In the genomic region with DNA sequence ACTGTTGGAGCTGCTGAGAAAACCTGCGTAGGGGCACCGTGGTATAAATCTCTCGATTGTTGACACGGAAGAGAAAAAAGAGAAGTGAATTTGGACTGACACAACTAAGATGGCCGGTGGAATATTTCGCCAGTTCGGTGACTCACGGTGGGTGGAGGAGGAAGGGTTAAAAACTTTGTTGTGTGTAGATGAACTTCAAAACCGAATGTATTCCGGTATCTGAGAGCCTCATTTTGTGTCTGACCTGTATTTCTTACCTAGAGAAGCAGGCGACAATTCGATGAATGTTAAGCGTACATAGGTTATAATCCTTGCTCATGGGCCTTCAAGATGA, we compare ENCODE assay signal across 8 mouse cellular contexts. TPM values are rescaled to one million over a fixed set of nuclear protein-coding genes. Genes with fewer than 3 reads are reported as not detected.
A peak's percentile ranks its signal among the peaks of the same experiment; 100 is the strongest.
DNase-seq lines count a peak whose midpoint lies in the region; ATAC-seq and TF ChIP-seq lines count a peak whose summit lies in the region.

No protein-coding gene starts in this region.

- no peaks in the 10 kb centered on the region for H3K9me3 ChIP-seq in forebrain, embryonic 10.5 days
- H3K9me3 ChIP-seq in liver, embryonic 12.5 days (replicated peaks), result no peaks in the 10 kb centered on the region
- H3K9me3 ChIP-seq in stomach, postnatal 0 days (ENCODE audit: control insufficient read depth, low read length), result no peaks in the 10 kb centered on the region

- peak; percentile 2; the same call in 1 of the 2 replicates for ATAC-seq in liver, embryonic 12.5 days
- peak; percentile 62 for ATAC-seq in stomach, postnatal 0 days (ENCODE audit: low FRiP score, low TSS enrichment)

- peak overlapping the region; percentile 70 for H3K4me2 ChIP-seq in liver, embryonic 12.5 days
- peak overlapping the region; percentile 58 for H3K4me2 ChIP-seq in stomach, postnatal 0 days (replicated peaks; ENCODE audit: low read depth)

- no peak for DNase-seq in testis, postnatal 14 days (ENCODE audit: low spot score)
- no peak for DNase-seq in forebrain, embryonic 10.5 days (ENCODE audit: extremely low spot score, low spot score)
- DNase-seq in stomach, postnatal 0 days (ENCODE audit: low spot score), result no peak
- DNase-seq in left cerebral cortex, postnatal 36 days (ENCODE audit: low spot score in 2 of 2), result no peak
- no peak for DNase-seq in left cerebral cortex, adult 11 months (ENCODE audit: low spot score)
- DNase-seq in cerebellum, adult 11-12 months, result no peak

- H3K4me3 ChIP-seq in testis, adult 2 months (ENCODE audit: control insufficient read depth, low read depth, low read length), result peak overlapping the region; percentile 90
- peak overlapping the region; percentile 92 for H3K4me3 ChIP-seq in forebrain, embryonic 10.5 days
- H3K4me3 ChIP-seq in liver, embryonic 12.5 days, result peak overlapping the region; percentile 89
- peak overlapping the region; percentile 97 for H3K4me3 ChIP-seq in stomach, postnatal 0 days (ENCODE audit: low read depth, low read length)

- intact Hi-C loops in left cerebral cortex, postnatal 36 days (cut with DNase I), result loop anchor here (2.0 to 5.0 kb wide), 2 partner anchors 57 to 75 kb away; no protein-coding TSS in a partner anchor

- TF ChIP-seq CTCF in testis, adult 2 months (IDR thresholded peaks at IDR 0.05; ENCODE audit: control insufficient read depth, insufficient read depth, insufficient replicate concordance, low read depth, low read length), result no peak
- TF ChIP-seq CTCF in stomach, postnatal 0 days (IDR thresholded peaks at IDR 0.05; ENCODE audit: low read depth), result no peak

- 11% methylated on average over 13 of the region's 13 CpGs for WGBS in forebrain, embryonic 10.5 days
- 9% methylated on average over 13 of the region's 13 CpGs for WGBS in liver, embryonic 12.5 days (ENCODE audit: insufficient replicate concordance)
- 6% methylated on average over 13 of the region's 13 CpGs for WGBS in stomach, postnatal 0 days

- no peak for TF ChIP-seq POLR2A in testis, adult 2 months (IDR thresholded peaks at IDR 0.05; ENCODE audit: control insufficient read depth, low read depth, low read length)

- no peaks in the 10 kb centered on the region for H3K27me3 ChIP-seq in testis, adult 2 months (ENCODE audit: control insufficient read depth, insufficient read depth, low read length)
- peaks cover 8% of the 10 kb centered on the region for H3K27me3 ChIP-seq in forebrain, embryonic 10.5 days (ENCODE audit: poor library complexity, severe bottlenecking)
- H3K27me3 ChIP-seq in liver, embryonic 12.5 days (replicated peaks), result peaks cover 14% of the 10 kb centered on the region; the same call in 1 of the 2 replicates
- no peaks in the 10 kb centered on the region for H3K27me3 ChIP-seq in stomach, postnatal 0 days (ENCODE audit: control insufficient read depth, insufficient read depth, low read length)

- H3K4me1 ChIP-seq in testis, adult 2 months (ENCODE audit: control insufficient read depth, insufficient read depth, low read length), result peaks cover 3% of the 10 kb centered on the region
- peaks cover 15% of the 10 kb centered on the region for H3K4me1 ChIP-seq in forebrain, embryonic 10.5 days
- H3K4me1 ChIP-seq in liver, embryonic 12.5 days, result peaks cover 31% of the 10 kb centered on the region
- no peaks in the 10 kb centered on the region; the same call in 1 of the 2 replicates for H3K4me1 ChIP-seq in stomach, postnatal 0 days (replicated peaks; ENCODE audit: control insufficient read depth, insufficient read depth)

- peak overlapping the region; percentile 93 for H3K9ac ChIP-seq in liver, embryonic 12.5 days
- H3K9ac ChIP-seq in stomach, postnatal 0 days (ENCODE audit: low read length), result peak overlapping the region; percentile 96

- no peak for TF ChIP-seq EP300 in stomach, postnatal 0 days (optimal IDR thresholded peaks at IDR 0.05)

- H3K36me3 ChIP-seq in testis, adult 2 months (ENCODE audit: control insufficient read depth, insufficient read depth, low read length), result no peaks in the 10 kb centered on the region
- H3K36me3 ChIP-seq in forebrain, embryonic 10.5 days (replicated peaks), result peaks cover 23% of the 10 kb centered on the region
- peaks cover 7% of the 10 kb centered on the region for H3K36me3 ChIP-seq in liver, embryonic 12.5 days
- H3K36me3 ChIP-seq in stomach, postnatal 0 days (ENCODE audit: control insufficient read depth, insufficient read depth, low read length), result no peaks in the 10 kb centered on the region

- peak overlapping the region; percentile 89 for H3K27ac ChIP-seq in testis, adult 2 months (ENCODE audit: control insufficient read depth, insufficient read depth, low read depth, low read length)
- H3K27ac ChIP-seq in forebrain, embryonic 10.5 days, result peak overlapping the region; percentile 98
- peak overlapping the region; percentile 98 for H3K27ac ChIP-seq in liver, embryonic 12.5 days
- H3K27ac ChIP-seq in stomach, postnatal 0 days (replicated peaks), result peak overlapping the region; percentile 99

RNA-seq across cellular contexts. Expression of a gene that starts 0.4 kb away (rescaled TPM):
- 11.1 and 13.4 TPM in 2 replicates for polyA plus RNA-seq in testis, adult 2 months (2012; rRNA removed)
- polyA plus RNA-seq in forebrain, embryonic 10.5 days (2016; fragmentation: Nextera tagmentation; extraction: Ambion mirVana), result 53.0 and 57.0 TPM in 2 replicates
- 30.7 and 32.3 TPM in 2 replicates for polyA plus RNA-seq in liver, embryonic 12.5 days (2016; fragmentation: Nextera tagmentation; extraction: Ambion mirVana)
- 25.1 and 27.3 TPM in 2 replicates for polyA plus RNA-seq in stomach, postnatal 0 days (2015; fragmentation: Nextera tagmentation; extraction: Ambion mirVana)
- total RNA-seq in left cerebral cortex, postnatal 36 days (2021), result 100 to 1,000 TPM; 144 to 150 TPM

RNA-seq across cellular contexts. Expression of a gene that starts 40.6 kb away (rescaled TPM):
- 22.3 and 25.5 TPM in 2 replicates for polyA plus RNA-seq in testis, adult 2 months (2012; rRNA removed)
- polyA plus RNA-seq in forebrain, embryonic 10.5 days (2016; fragmentation: Nextera tagmentation; extraction: Ambion mirVana), result 107 and 110 TPM in 2 replicates
- polyA plus RNA-seq in liver, embryonic 12.5 days (2016; fragmentation: Nextera tagmentation; extraction: Ambion mirVana), result 70.6 and 71.0 TPM in 2 replicates
- polyA plus RNA-seq in stomach, postnatal 0 days (2015; fragmentation: Nextera tagmentation; extraction: Ambion mirVana), result 12.0 and 12.5 TPM in 2 replicates
- 10 to 100 TPM; 20.2 to 20.5 TPM for total RNA-seq in left cerebral cortex, postnatal 36 days (2021)
